Mouse (Mus musculus) brain, embryonic 14.5 days (tissue): ENCODE data around the gene Tfr2.

Experiments
- CTCF ChIP-seq: fragments of 200-500 bp; IDR thresholded peaks from 2 replicates; pipeline ENCODE4 v1.5.1; 2012; ENCODE audit warnings: inconsistent platforms, mild to moderate bottlenecking, moderate library complexity, borderline replicate concordance; ENCODE audit not compliant: insufficient read depth, insufficient read length; ENCODE audit errors: extremely low read depth
- POLR2A ChIP-seq: fragments of 200-500 bp; IDR thresholded peaks from 2 replicates; pipeline ENCODE4 v1.6.1; 2012; ENCODE audit warnings: mild to moderate bottlenecking, inconsistent platforms, borderline replicate concordance; ENCODE audit not compliant: poor library complexity, insufficient read depth, insufficient read length, severe bottlenecking; ENCODE audit errors: extremely low read depth

- no peak for TF ChIP-seq CTCF
- TF ChIP-seq POLR2A: no peak
Measured at GRCm38 (mm10) chr5:137613076-137613475, 43.4 kb downstream of the Tfr2 start.
